Mouse (Mus musculus) lung, adult 2 months (tissue): ENCODE results near the gene Gm9944.

Experiments
- CTCF ChIP-seq: fragments of 200-500 bp; IDR thresholded peaks from 2 replicates; pipeline ENCODE4 v1.5.1; 2011; ENCODE audit warnings: mild to moderate bottlenecking, low read length, control low read depth; ENCODE audit not compliant: insufficient read depth
- POLR2A ChIP-seq: fragments of 200-500 bp; IDR thresholded peaks from 2 replicates; pipeline ENCODE4 v1.6.1; 2011; ENCODE audit warnings: low read depth, mild to moderate bottlenecking, control low read depth, low read length, borderline replicate concordance; ENCODE audit errors: extremely low read depth

DNA sequence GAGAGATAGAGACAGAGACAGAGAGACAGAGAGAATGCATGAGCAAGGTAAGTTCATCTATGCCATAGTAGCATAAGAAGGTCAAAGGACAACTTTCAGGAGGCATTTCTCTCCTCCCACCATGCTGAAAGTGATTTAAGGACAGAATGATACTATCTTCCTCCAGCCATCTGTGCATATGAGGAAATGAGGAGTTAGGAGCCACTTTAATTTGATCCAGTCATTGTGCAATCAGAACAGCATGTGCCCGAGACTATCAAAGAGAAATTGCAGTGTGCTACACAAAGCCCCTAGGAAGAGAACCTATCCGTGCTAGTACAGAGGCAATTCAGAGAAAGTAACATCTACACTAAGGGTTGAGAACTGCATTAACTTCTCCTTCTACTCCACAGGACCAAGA lies 4.6 kb downstream of the Gm9944 start:
- no peak for TF ChIP-seq CTCF
- no peak for TF ChIP-seq POLR2A
